Mouse (Mus musculus): Measurements from ENCODE around the gene Mss51. TPM values are rescaled to one million over a fixed set of nuclear protein-coding genes. Genes with fewer than 3 reads are reported as not detected.

Gene Mss51
- 1.4 and 5.4 TPM in 2 replicates for total RNA-seq (2014; fragmentation: Nextera tagmentation)
- total RNA-seq (2017) = 0.80 TPM in 1 of 2 replicates, not detected in the other

- no peak for ATAC-seq (replicated peaks; ENCODE audit: low FRiP score, low TSS enrichment, poor library complexity, severe bottlenecking)
Observed at GRCm38 (mm10) chr14:20496603-20497002, at the start of gene Mss51. Gene Mss51, minus strand, starts transcription at chr14:20496901.

DNA sequence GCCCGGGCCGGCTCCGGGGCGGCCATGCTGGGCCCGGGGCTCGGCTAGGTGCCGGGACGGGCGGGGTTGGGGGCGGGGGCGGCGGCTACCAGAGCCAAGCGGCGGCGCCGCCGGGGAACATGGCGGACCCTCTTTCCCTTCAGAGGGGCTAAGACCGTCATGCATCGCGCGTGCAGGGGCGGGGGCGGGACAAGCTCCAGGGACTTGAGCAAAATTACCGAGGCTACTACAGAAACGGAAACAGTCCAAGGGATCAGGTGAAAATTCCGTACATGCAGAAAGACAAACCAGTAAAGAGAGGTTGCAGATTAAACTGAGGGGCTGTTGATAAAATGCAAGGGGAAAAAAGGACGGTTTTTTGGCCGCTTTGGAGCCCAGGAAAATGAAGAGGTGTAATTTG lies 49.7 kb upstream of the Mss51 start, which contains the start of gene Ppp3cb:
Gene Ppp3cb, minus strand, starts transcription at position 159 of the 400 bp plus-strand sequence.
- peak; percentile 74 for ATAC-seq (replicated peaks; ENCODE audit: low FRiP score, low TSS enrichment, poor library complexity, severe bottlenecking)

DNA sequence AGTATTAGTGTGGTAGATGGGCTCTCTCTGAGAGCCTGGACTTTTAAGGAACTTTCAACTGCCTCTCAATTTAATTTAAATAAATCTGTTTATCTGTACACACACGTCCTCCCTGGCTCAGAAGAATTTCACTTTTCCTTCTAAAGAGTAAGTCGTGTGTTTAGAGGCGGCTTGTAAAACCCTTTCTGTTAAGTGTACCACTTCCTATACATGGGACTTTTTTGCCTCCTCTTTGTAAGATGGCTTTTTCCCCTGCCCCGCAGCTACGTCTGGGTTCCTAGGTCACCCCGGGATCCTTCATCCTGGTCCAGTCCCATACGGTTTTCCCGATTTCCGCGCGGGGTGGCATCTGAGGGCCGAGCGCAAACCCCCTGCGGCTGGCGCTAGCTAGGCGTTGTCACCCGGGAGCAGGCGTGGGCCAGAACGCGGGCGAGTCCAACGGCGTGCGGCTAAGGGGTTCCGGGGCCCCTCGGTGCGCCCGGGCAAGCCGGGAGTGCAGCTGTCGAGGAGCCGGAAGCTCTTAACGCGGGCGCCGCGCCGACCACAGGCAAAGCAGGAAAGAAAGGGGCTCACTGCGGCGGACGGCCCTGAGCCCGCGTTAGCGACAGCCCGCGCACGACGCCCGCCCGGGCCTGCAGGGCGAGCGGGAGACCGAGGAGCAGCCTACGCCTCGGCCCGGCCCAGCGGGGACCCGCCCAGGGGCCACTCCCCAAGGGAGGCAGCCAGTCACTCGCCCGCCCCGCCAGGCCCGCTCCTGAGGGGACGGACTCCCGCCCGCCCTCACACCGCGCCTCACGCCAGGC lies 49.0 kb upstream of the Mss51 start:
- ATAC-seq (replicated peaks; ENCODE audit: low FRiP score, low TSS enrichment, poor library complexity, severe bottlenecking) = peak; percentile 90

DNA sequence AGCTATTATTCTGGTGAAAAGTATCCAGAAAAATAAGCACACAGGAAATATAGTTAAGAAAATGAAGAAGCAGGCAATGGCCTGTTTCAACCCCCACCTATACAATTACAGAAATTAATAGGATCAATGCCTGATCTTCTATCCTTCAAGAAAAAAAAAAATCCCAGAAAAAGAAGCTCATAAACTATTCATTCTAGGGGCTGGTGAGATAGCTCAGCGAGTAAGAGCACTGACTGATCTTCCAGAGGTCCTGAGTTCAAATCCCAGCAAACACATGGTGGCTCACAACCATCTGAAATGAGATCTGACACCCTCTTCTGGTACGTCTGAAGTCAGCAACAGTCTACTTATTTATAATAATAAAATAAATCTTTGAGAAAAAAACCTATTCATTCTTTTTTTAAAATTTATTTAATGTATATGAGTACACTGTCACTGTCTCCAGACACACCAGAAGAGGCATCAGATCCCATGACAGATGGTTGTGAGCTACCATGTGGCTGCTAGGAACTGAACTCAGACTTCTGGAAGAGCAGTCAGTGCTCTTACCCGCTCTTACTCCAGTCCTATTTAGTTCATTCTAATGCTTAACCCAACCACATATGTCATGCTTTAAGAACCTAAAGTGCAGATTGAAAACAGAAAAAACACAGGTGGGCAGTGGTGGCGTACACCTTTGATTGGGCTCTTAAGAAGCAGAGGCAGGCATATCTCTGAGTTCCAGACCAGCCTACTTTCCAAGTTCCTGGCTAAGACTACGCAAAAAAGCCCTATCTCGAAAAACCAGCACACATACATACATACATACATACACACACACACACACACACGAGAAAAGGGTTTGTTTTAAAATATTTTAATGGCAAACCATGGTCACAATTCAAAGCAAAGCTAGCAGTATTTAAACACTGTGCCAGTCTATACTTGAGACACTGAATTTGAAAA lies 48.0 kb upstream of the Mss51 start:
- ATAC-seq (replicated peaks; ENCODE audit: low FRiP score, low TSS enrichment, poor library complexity, severe bottlenecking) = peak; percentile 79

- ATAC-seq (replicated peaks; ENCODE audit: low FRiP score, low TSS enrichment, poor library complexity, severe bottlenecking) = no peak
Observed at GRCm38 (mm10) chr14:20529643-20530042, 32.9 kb upstream of the Mss51 start.

- ATAC-seq (replicated peaks; ENCODE audit: low FRiP score, low TSS enrichment, poor library complexity, severe bottlenecking) = no peak
Observed at GRCm38 (mm10) chr14:20520179-20520578, 23.5 kb upstream of the Mss51 start.

- ATAC-seq (replicated peaks; ENCODE audit: low FRiP score, low TSS enrichment, poor library complexity, severe bottlenecking) = no peak
Observed at GRCm38 (mm10) chr14:20508424-20508823, 11.7 kb upstream of the Mss51 start.

DNA sequence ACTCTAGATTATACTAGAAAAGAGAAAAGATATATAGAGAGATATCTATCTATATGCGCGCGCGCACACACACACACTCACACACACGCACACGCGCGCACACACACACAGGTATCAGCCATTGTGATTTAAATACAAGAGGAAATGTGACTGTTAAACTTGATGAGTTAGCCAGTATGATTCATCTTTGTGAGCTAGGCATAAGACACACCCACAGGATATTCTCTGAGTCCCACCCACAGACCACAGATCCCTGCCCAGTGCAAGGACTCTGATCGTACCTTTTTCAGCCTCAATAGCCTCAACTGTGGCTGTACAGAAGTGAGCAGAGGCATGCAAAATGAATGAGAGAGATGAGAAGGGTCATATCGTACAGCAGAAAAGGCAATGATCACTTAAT lies 6.3 kb upstream of the Mss51 start:
- ATAC-seq (replicated peaks; ENCODE audit: low FRiP score, low TSS enrichment, poor library complexity, severe bottlenecking) = 0 out of 2 replicates have a peak, but pooled peaks have one; percentile 63

DNA sequence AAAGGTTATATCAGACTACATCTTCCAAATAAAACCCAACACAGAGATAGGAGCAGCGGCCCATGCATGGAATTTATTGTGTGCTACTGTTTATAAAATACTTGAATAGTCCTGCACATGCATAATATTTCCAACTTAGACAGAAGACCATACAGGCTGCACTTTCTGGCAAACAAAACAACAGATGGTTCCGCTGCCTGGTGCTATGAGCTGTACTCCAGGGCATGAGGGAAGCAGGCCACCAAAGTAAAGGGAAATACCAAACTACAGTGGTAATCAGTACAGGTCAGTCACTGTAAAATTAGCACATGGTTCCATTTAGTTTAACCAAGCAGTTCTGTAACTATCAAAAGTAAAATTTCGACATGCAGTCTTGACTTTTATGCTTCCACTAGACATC lies 3.3 kb upstream of the Mss51 start:
- no peak for ATAC-seq (replicated peaks; ENCODE audit: low FRiP score, low TSS enrichment, poor library complexity, severe bottlenecking)

DNA sequence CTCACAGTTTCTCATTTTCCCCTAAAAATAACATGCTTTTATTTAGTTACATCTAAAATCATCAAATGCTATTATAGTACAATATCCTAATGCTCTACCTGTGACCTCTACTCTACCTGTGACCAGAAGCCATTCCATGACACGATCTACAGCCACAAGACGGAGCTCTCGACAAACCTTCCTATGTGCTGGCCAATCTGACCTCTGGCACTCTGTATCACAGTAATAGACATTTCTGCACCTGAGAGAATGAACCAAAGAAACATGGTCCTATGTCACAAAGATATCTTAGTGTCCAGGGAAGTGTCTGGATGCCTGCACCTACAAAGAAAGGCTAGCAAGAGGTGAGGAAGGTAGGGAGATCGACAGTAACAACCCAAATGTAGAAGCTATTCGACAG lies 10.7 kb downstream of the Mss51 start:
- ATAC-seq (replicated peaks; ENCODE audit: low FRiP score, low TSS enrichment, poor library complexity, severe bottlenecking) = no peak

DNA sequence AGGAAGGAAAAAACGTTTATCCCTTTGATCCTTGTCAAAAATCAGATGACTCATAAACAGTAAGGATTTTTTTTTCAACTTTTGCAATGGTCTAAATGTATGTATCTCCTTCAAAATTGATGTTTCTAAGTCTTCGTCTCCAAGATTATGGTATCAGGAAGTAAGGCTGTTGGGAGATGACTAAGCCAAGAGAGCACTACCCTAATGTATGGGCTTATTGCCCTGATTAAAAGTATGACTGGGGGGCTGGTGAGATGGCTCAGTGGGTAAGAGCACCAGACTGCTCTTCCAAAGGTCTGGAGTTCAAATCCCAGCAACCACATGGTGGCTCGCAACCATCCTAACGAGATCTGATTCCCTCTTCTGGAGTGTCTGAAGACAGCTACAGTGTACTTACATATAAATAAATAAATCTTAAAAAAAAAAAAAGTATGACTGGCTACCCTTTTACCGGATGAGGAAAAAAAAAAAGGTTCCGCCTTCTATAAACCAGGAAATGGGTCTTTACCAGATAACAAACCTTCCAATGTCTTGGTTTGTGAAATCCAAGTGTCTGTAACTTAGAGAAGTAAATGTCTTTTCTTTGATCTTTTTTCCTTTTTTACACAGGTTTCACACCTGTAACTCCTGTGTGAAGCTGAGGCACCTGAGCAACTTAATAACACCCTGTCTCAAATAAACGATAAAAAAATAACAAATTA lies 14.5 kb downstream of the Mss51 start:
- no peak for ATAC-seq (replicated peaks; ENCODE audit: low FRiP score, low TSS enrichment, poor library complexity, severe bottlenecking)

DNA sequence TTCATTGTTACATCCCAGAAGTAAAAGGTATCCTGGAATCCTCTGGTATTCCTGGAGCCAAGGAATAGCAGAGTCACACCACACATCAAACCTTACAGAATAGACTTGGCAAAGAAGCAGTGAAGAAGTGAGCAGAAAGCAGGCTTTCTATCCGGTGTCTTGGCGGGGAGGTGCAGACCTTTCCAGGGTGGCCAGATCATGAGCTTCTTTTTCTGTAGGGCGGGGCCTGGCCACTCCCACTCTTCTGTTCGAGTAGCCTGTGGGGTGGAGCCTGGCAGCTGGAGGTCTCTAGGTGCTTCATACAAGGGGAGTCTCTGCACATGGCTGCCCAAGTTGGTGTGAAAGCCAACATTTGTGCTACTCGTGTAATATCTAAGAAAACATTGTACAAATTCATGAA lies 15.5 kb downstream of the Mss51 start:
- peak; percentile 74 for ATAC-seq (replicated peaks; ENCODE audit: low FRiP score, low TSS enrichment, poor library complexity, severe bottlenecking)

- ATAC-seq (replicated peaks; ENCODE audit: low FRiP score, low TSS enrichment, poor library complexity, severe bottlenecking) = no peak
Observed at GRCm38 (mm10) chr14:20480195-20480579, 16.5 kb downstream of the Mss51 start.

GRCm38 (mm10) chr14:20479291-20480194 lies 17.2 kb downstream of the Mss51 start, which contains the start of gene Anxa7:
Gene Anxa7, minus strand, starts transcription at chr14:20480133.
- ATAC-seq (replicated peaks; ENCODE audit: low FRiP score, low TSS enrichment, poor library complexity, severe bottlenecking) = peak; percentile 86

- peak; percentile 37 for ATAC-seq (replicated peaks; ENCODE audit: low FRiP score, low TSS enrichment, poor library complexity, severe bottlenecking)
Observed at GRCm38 (mm10) chr14:20478801-20479200, 17.9 kb downstream of the Mss51 start.

- ATAC-seq (replicated peaks; ENCODE audit: low FRiP score, low TSS enrichment, poor library complexity, severe bottlenecking) = no peak
Observed at GRCm38 (mm10) chr14:20478385-20478784, 18.3 kb downstream of the Mss51 start.

- ATAC-seq (replicated peaks; ENCODE audit: low FRiP score, low TSS enrichment, poor library complexity, severe bottlenecking) = no peak
Observed at GRCm38 (mm10) chr14:20477261-20478025, 19.3 kb downstream of the Mss51 start.

GRCm38 (mm10) chr14:20460216-20460615 lies 36.5 kb downstream of the Mss51 start:
- no peak for ATAC-seq (replicated peaks; ENCODE audit: low FRiP score, low TSS enrichment, poor library complexity, severe bottlenecking)

All from megakaryocyte-erythroid progenitor cell, adult 5-6 weeks (primary cell).